Mouse (Mus musculus) left cerebral cortex, postnatal 25 days (tissue): ENCODE measurements around the gene Zfyve26. TPM values are rescaled to one million over a fixed set of nuclear protein-coding genes. Genes with fewer than 3 reads are reported as not detected.
"Not testable (repeated sequence)": the region's sequence is repeated elsewhere in the genome, so short reads cannot be mapped to it uniquely, and the experiment has no call there.

Experiments
- DNase-seq, 2 experiments: peaks; one replicate each; pipeline ENCODE4 v3.0.0; 2022; ENCODE audit warnings: low spot score in 2 of 2, mixed read lengths in 1 of 2
- intact Hi-C: fragments of 180-260 bp; cut with DNase I; formaldehyde crosslinking; loops from one replicate; pipeline ENCODE4 v1.15.1; 2025
- total RNA-seq, 2 experiments: library from RNA; stranded (reverse); gene quantifications; 2 replicates each; pipeline ENCODE4 v1.2.3; 2021

Gene Zfyve26
- total RNA-seq, 2 experiments from 2014 or later: 25.5 to 27.3 TPM

DNA sequence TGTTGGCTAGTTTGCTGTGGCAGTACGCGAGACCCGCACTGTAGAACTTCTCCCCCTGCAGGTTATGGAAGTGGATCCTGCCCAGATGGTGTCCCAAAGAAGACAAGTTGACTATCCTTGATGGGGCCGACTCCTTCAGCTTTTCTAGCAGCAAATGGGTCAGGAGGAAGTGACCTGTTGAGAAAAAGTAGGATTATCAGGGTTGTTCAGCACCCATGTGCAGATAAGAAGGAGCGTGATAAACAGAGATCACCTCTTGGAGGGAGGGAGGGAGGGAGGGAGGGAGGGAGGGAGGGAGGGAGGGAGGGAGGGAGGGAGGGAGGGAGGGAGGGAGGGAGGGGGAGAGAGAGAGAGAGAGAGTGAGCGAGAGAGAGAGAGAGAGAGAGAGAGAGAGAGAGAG is 110.9 kb downstream of the Zfyve26 start:
- DNase-seq, intact Hi-C loops: not testable (repeated sequence)

Other genes with a start within 250 kb of the Zfyve26 start
- 10 to 100 TPM in 1 of 2 experiments, 1 to 10 TPM in 1; 9.5 to 11.8 TPM for gene Pigh, start 206.7 kb downstream of the Zfyve26 start, total RNA-seq
- 1 to 10 TPM; 3.2 to 4.0 TPM for gene Arg2, start 165.5 kb downstream of the Zfyve26 start, total RNA-seq
- gene Vti1b, start 123.6 kb downstream of the Zfyve26 start, total RNA-seq: 100 to 1,000 TPM; 243 to 249 TPM
- gene Rdh11, start 104.0 kb downstream of the Zfyve26 start, total RNA-seq: 10 to 100 TPM; 19.6 to 21.3 TPM
- 1 to 10 TPM; 1.4 to 2.1 TPM for gene Rdh12, start 87.4 kb downstream of the Zfyve26 start, total RNA-seq
- gene Rad51b, start 978 bp upstream of the Zfyve26 start, total RNA-seq: under 1 TPM in 1 of 2 experiments, not detected in 1; 0.32 TPM